Mouse (Mus musculus): ENCODE results near the gene Rgs14. TPM values are rescaled to one million over a fixed set of nuclear protein-coding genes. Genes with fewer than 3 reads are reported as not detected.

Gene Rgs14
- polyA plus RNA-seq, 1 experiment from 2014 or later = 0.81 TPM

DNA sequence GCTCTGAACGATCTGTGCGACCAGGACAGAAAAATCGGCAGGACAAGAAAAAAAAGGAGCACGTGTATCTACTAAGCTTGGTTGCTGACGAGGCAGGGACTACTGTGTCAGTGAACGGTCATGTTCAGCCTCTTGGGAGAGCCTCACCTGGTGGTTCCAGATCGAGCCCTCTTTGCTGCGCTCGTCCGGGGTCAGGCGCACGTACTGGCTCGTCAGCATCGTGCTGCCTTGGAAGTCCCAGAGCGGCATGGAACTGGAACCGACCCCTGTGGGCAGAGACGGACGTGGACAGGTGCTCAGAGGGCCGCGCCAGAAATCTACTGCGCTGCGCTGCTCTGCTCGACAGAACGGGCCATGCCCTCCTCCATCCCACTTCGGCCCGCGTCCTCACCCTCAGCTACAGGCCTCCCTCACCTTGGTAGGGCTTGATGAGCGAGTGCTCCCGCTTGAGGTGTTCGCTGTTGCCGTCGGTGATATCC lies 7.5 kb upstream of the Rgs14 start:
- ATAC-seq (replicated peaks) = peak; percentile 55
- H3K4me2 ChIP-seq (replicated peaks) = peak overlapping the region; percentile 78

GRCm38 (mm10) chr13:55362453-55363060 lies 7.0 kb upstream of the Rgs14 start, which contains the start of gene Lman2:
Lman2 (minus strand) TSS chr13:55362783.
- Histone ChIP-seq H3K9ac (replicated peaks) (peak within 1 kb of the TSS; percentile 76), H3K4me1 (peaks cover 31% of the 10 kb centered on the region), H3K4me3 (peak within 1 kb of the TSS; percentile 67), H3K9me3 (no peaks in the 10 kb centered on the region), H3K27me3 (peaks cover 10% of the 10 kb centered on the region; the same call in 1 of the 2 replicates), H3K4me2 (replicated peaks) (peak within 1 kb of the TSS; percentile 78), H3K36me3 (peaks cover 17% of the 10 kb centered on the region), H3K27ac (replicated peaks) (peak within 1 kb of the TSS; percentile 80)
- WGBS = under 1% methylated on average over 35 of the region's 35 CpGs
- peak; percentile 99 for ATAC-seq (replicated peaks)

More for the DNA sequence above, 7.5 kb upstream of the Rgs14 start:
- Histone ChIP-seq H3K9me3 (no peaks in the 10 kb centered on the region), H3K36me3 (peaks cover 19% of the 10 kb centered on the region), H3K4me3 (peak overlapping the region; percentile 67), H3K27me3 (peaks cover 5% of the 10 kb centered on the region; the same call in 1 of the 2 replicates), H3K9ac (replicated peaks) (peak overlapping the region; percentile 76), H3K4me1 (peaks cover 31% of the 10 kb centered on the region), H3K27ac (replicated peaks) (peak overlapping the region; percentile 80)
- under 1% methylated on average over 32 of the region's 32 CpGs for WGBS

DNA sequence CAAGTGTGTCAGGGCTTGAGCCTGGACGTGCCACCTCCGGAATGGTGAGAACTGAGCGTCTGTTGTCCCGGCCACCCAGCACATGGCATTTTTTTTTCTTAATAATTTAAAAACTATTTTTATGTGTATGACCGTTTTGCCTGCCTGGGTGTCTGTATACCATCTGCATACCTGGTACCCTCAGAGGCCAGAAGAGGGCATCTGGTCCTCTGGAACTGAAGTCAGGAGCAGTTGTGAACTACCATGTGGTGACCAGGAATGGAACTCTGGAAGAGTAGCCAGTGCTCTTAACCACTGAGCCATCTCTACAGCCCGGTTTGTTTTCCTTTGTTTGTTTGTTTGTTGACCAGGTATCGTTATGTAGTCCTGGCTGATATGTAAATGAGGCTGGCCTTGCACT lies 1.1 kb upstream of the Rgs14 start:
- no peak overlapping the region for H3K4me3 ChIP-seq
- peaks cover 10% of the 10 kb centered on the region; the same call in 1 of the 2 replicates for H3K27me3 ChIP-seq
- no peaks in the 10 kb centered on the region for H3K9me3 ChIP-seq
- H3K9ac ChIP-seq (replicated peaks) = no peak overlapping the region
- no peak overlapping the region for H3K4me2 ChIP-seq (replicated peaks)
- no peaks in the 10 kb centered on the region for H3K36me3 ChIP-seq
- H3K27ac ChIP-seq (replicated peaks) = no peak overlapping the region
- WGBS = 82% methylated on average over 7 of the region's 7 CpGs
- no peaks in the 10 kb centered on the region for H3K4me1 ChIP-seq
- ATAC-seq (replicated peaks) = no peak

DNA sequence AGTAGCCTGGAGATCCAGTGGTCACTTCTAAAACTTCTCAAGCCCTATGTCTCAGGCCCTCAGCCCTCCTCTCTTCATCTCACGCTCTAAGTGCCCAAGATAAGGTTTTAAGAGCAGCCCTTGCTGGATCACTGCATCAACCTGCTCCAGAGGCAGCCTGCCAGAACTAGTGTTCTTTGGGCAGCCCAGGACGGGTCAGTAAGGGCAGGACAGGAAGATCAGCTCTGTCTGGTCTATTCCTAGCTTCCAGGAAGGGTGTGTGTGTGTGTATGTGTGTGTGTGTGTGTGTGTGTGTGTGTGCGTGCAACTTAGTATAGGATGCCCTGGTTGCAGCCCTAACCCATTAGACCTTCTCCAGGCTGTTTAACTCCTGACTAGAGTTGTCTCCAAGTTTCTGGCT lies 702 bp downstream of the Rgs14 start:
- Histone ChIP-seq H3K9me3 (no peaks in the 10 kb centered on the region), H3K4me3 (no peak overlapping the region), H3K27me3 (peaks cover 13% of the 10 kb centered on the region; the same call in 1 of the 2 replicates), H3K27ac (replicated peaks) (no peak overlapping the region), H3K4me2 (replicated peaks) (no peak overlapping the region), H3K9ac (replicated peaks) (no peak overlapping the region), H3K36me3 (no peaks in the 10 kb centered on the region), H3K4me1 (no peaks in the 10 kb centered on the region)
- ATAC-seq (replicated peaks) = no peak
- WGBS = 68% methylated on average over 3 of the region's 3 CpGs

DNA sequence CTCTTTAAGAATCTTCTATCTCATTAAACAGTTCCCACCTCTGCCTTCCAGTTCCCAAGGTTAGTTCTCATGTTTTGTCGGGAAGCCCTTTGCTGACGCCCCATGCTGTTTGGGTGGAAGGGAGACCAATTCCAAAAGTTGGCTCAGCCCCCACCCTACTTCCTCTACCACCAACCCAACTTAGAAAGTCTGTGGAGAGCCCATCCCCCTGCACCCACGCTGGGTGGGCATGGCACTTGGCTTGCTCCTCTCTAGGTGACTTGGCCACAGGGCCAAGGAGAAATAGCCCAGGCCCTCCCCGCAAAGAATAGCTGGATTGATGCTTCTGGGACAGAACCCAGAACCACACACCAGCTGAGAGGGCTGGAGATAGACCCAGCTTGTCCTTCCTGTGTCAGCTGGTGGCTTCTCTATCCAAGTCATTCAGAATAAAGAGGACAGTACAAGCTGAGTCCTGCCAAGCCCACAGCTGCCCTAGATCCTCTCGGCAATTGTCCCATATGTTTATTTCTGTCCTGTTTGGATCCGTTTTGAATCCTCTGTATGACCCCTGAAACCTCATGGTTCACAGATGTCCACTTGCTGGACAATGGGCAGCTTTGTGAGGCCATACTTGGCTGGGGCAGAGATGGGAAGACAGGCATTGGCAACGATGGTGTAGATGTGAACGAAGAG lies 1.6 kb downstream of the Rgs14 start:
- WGBS = 71% methylated on average over 8 of the region's 8 CpGs
- Histone ChIP-seq H3K9ac (replicated peaks) (no peak overlapping the region), H3K4me2 (replicated peaks) (no peak overlapping the region), H3K4me1 (no peaks in the 10 kb centered on the region), H3K9me3 (no peaks in the 10 kb centered on the region), H3K27ac (replicated peaks) (no peak overlapping the region), H3K27me3 (0 out of 2 replicates have a peak, but pooled peaks cover 11% of the 10 kb centered on the region), H3K36me3 (no peaks in the 10 kb centered on the region), H3K4me3 (no peak overlapping the region)
- ATAC-seq (replicated peaks) = no peak

DNA sequence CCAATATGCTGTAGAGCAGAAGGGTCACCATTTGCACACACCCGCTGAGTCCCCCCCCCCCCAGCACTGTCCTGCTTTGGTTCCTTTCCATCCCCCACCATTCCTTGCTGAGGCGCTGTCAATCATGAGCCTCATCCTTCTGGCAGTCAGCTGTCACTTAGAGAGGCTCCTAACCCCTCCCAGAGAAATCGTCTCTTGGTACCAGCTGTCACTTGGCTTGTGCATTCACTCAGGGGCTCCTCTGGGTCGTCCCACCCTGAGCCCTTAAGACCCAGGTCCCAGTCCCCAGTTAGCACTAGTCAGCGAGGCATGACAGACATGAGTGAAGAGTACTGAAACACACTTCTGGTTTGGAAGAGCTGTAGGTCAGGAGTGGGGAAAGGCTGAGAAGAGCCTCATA lies 2.2 kb downstream of the Rgs14 start:
- no peaks in the 10 kb centered on the region for H3K36me3 ChIP-seq
- 0 out of 2 replicates have a peak, but pooled peaks cover 11% of the 10 kb centered on the region for H3K27me3 ChIP-seq
- H3K4me2 ChIP-seq (replicated peaks) = no peak overlapping the region
- no peak for ATAC-seq (replicated peaks)
- no peaks in the 10 kb centered on the region for H3K4me1 ChIP-seq
- no peak overlapping the region for H3K27ac ChIP-seq (replicated peaks)
- H3K9ac ChIP-seq (replicated peaks) = no peak overlapping the region
- WGBS = 53% methylated on average over 5 of the region's 5 CpGs
- H3K9me3 ChIP-seq = no peaks in the 10 kb centered on the region
- no peak overlapping the region for H3K4me3 ChIP-seq

GRCm38 (mm10) chr13:55374206-55374924 lies 4.8 kb downstream of the Rgs14 start:
- no peak overlapping the region for H3K9ac ChIP-seq (replicated peaks)
- no peak overlapping the region for H3K4me3 ChIP-seq
- H3K27me3 ChIP-seq = peaks cover 19% of the 10 kb centered on the region
- no peak overlapping the region for H3K27ac ChIP-seq (replicated peaks)
- no peak for ATAC-seq (replicated peaks)
- no peaks in the 10 kb centered on the region for H3K4me1 ChIP-seq
- H3K4me2 ChIP-seq (replicated peaks) = no peak overlapping the region
- no peaks in the 10 kb centered on the region for H3K36me3 ChIP-seq
- H3K9me3 ChIP-seq = no peaks in the 10 kb centered on the region
- WGBS = 75% methylated on average over 6 of the region's 6 CpGs

DNA sequence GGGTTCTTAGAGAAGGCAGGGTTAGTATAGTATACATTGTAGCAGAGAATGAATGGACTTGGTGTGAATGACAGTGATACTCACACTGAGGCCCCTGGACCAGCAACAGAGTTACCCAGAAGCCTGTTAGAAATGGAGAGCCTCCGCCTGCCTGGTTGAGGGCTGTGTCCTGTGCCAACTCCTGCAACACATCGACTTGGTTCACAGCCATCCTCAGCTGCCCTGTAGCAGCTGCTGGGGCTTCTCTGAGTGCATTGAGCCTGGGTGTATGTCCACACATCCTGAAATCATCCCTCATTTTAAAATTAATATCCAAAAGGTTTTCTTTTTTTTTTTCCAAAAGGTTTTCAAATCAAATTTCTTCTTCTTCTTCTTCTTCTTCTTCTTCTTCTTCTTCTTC lies 6.3 kb downstream of the Rgs14 start:
- 65% methylated on average over 2 of the region's 2 CpGs for WGBS
- Histone ChIP-seq H3K9me3 (no peaks in the 10 kb centered on the region), H3K4me3 (no peak overlapping the region), H3K9ac (replicated peaks) (no peak overlapping the region), H3K27me3 (peaks cover 28% of the 10 kb centered on the region), H3K36me3 (no peaks in the 10 kb centered on the region), H3K4me2 (replicated peaks) (no peak overlapping the region), H3K27ac (replicated peaks) (no peak overlapping the region), H3K4me1 (no peaks in the 10 kb centered on the region)
- ATAC-seq (replicated peaks) = no peak

DNA sequence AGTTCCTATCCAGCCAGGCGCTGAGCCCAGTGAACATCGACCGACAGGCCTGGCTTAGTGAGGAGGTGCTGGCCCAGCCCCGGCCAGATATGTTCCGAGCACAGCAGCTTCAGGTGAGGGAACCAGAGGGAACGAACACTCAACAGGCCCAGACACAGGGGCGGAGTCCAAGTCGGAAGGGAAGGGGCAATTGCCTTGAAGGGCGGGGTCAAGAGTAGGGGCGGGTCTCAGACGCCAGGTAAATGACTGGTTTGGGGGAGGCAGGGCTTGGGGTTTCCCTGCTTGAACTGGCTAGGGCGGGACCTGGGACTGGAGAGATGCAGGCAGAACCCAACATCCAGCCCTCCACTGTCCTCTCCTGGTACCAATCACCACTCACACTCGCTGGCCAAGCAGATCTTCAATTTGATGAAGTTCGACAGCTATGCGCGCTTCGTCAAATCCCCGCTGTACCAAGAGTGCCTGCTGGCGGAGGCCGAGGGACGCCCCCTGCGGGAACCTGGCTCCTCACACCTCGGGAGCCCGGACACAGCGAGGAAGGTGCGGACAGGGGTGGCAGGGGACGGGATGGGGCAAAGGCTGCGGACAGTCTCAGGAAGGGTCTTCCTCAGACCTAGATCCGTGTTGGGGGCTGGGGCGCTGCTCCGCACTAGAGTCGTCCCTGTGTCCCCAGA lies 9.5 kb downstream of the Rgs14 start:
- Histone ChIP-seq H3K9me3 (no peaks in the 10 kb centered on the region), H3K4me1 (no peaks in the 10 kb centered on the region), H3K9ac (replicated peaks) (no peak overlapping the region), H3K36me3 (no peaks in the 10 kb centered on the region), H3K27ac (replicated peaks) (no peak overlapping the region), H3K27me3 (peaks cover 34% of the 10 kb centered on the region), H3K4me2 (replicated peaks) (no peak overlapping the region), H3K4me3 (no peak overlapping the region)
- no peak for ATAC-seq (replicated peaks)
- WGBS = 6% methylated on average over 32 of the region's 32 CpGs

- WGBS = 87% methylated on average over 4 of the region's 4 CpGs
- no peak for ATAC-seq (replicated peaks)
- H3K27ac ChIP-seq (replicated peaks) = no peak overlapping the region
- no peaks in the 10 kb centered on the region for H3K36me3 ChIP-seq
- no peaks in the 10 kb centered on the region for H3K9me3 ChIP-seq
- no peak overlapping the region for H3K9ac ChIP-seq (replicated peaks)
- H3K27me3 ChIP-seq = peaks cover 31% of the 10 kb centered on the region
- H3K4me1 ChIP-seq = no peaks in the 10 kb centered on the region
- no peak overlapping the region for H3K4me3 ChIP-seq
- H3K4me2 ChIP-seq (replicated peaks) = no peak overlapping the region
Measured at GRCm38 (mm10) chr13:55381790-55382189, 12.3 kb downstream of the Rgs14 start.

DNA sequence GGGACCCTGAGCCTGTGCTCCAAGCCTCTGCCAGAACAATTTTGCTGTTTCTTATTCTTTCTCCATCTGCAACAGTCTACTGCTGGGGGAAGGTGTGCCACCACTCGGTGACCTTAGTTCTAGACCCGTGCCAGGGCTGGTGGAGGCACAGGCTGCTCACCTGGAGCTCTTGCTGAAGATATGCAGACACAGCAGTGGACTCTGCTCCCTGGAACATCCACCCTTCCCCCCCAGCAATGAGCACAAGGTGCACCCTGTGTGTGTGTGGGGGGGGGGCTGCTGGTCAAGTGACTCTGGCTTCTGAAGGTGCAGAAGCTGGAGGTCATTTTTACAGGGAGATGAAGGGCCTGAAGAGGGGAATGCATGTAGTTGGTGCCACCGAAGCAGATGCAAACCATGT lies 21.1 kb downstream of the Rgs14 start:
- Histone ChIP-seq H3K36me3 (no peaks in the 10 kb centered on the region), H3K9ac (replicated peaks) (no peak overlapping the region), H3K27me3 (no peaks in the 10 kb centered on the region), H3K4me2 (replicated peaks) (no peak overlapping the region), H3K27ac (replicated peaks) (no peak overlapping the region), H3K4me3 (no peak overlapping the region), H3K4me1 (no peaks in the 10 kb centered on the region), H3K9me3 (no peaks in the 10 kb centered on the region)
- 85% methylated on average over 3 of the region's 3 CpGs for WGBS
- ATAC-seq (replicated peaks) = no peak

DNA sequence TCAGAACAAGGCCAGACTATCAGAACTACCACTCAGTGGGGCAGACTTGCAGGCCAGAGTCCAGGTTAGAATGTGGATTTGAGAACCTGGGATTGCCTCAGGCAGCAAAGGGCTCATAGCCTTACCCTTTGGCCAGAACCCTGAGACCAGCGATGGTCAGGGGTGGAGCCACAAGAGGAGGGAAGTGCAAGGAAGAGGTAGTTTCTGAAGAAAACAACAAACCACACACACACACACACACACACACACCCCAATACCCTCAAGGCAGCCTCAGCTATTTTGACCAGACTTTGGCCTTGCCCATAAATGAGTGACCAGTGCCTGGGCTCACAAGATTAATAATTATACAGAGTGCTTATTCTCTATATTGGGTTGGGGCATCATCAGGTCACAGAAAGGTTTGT lies 22.1 kb downstream of the Rgs14 start:
- no peak for ATAC-seq (replicated peaks)

More for the DNA sequence above, 22.1 kb downstream of the Rgs14 start:
- H3K4me1 ChIP-seq = no peaks in the 10 kb centered on the region
- no peak overlapping the region for H3K9ac ChIP-seq (replicated peaks)
- H3K4me2 ChIP-seq (replicated peaks) = no peak overlapping the region
- H3K4me3 ChIP-seq = no peak overlapping the region
- 73% methylated on average over 1 of the region's 1 CpGs for WGBS
- no peaks in the 10 kb centered on the region for H3K27me3 ChIP-seq
- H3K27ac ChIP-seq (replicated peaks) = no peak overlapping the region
- no peaks in the 10 kb centered on the region for H3K9me3 ChIP-seq
- H3K36me3 ChIP-seq = no peaks in the 10 kb centered on the region

Measured in forebrain, embryonic 15.5 days (tissue).